Mouse (Mus musculus) spleen, adult 18-20 months (tissue): ENCODE data around the gene Atp8a2.
A peak's percentile ranks its signal among the peaks of the same experiment; 100 is the strongest.
"Not testable (repeated sequence)": the region's sequence is repeated elsewhere in the genome, so short reads cannot be mapped to it uniquely, and the experiment has no call there.

Experiments
- DNase-seq, 2 experiments: peaks; one replicate each; pipeline ENCODE4 v3.0.0; 2022; ENCODE audit warnings: mixed read lengths in 2 of 2

Atp8a2 gene

DNA sequence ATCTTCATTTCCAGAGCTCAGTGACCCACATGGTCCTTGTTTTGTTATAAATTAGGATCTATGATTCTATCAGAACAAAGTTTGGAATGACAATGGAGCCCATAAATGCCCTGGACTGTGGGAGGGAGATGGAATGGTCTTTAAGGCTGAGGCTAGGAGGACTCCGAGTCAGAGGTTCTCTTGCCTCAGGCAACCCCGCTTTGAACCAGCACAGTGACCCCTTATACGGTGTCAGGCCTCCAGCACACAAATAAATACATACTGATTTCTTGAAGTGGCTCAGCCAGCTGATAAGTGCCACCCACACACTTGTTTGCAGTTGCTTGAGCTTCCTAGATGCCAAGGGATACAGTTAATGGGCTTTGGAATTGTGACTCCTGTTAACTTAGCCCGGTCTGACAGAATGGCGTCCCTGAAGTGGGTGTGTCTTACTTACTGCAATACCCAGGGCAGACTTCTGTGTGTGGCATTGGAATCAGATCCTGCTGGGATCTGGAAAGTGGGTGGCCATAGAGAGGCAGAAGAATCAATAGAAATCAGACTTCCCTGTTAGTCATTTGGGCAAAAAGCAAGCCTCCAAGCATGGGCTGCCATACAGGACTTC, 563.6 kb downstream of the Atp8a2 start:
- DNase-seq = no peak

DNA sequence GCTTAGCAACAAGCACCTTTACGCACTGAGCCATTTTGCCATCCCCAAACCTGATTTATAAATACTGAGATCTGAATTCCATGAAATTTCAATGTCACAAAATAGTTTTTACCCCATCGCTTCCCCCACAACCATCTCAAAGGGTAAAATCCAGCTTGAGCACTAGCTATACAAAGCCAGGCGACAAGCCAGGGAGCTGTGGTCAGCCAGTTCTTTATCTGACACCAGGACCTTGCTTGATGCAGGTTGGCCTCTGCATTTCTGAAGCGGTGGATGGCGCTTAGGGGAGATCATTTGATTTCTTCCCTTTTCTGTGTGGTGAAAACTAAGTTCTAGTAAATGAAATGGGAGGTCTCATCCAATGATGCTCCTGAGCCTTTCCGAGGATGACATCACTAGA, 564.9 kb downstream of the Atp8a2 start:
- DNase-seq = no peak

DNA sequence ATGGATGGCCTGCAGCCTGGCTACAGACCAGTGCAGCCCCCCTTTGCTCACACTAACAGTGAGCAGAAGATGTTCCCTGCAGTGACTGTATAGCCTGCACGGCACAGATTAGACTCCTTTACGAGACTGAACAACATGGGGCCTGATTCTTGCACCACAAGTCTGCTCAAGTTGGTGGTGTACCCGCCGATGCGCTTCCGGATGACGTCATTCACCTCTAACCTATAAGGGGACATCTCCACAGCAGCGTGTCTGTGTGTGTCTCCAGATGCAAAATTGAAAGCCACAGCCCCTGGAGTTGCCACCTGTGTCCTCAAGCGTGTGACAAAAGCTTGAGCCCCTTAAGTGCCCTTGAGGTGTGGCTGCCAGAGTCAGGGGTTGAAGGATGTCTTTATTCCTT, 566.9 kb downstream of the Atp8a2 start:
- DNase-seq = no peak

DNA sequence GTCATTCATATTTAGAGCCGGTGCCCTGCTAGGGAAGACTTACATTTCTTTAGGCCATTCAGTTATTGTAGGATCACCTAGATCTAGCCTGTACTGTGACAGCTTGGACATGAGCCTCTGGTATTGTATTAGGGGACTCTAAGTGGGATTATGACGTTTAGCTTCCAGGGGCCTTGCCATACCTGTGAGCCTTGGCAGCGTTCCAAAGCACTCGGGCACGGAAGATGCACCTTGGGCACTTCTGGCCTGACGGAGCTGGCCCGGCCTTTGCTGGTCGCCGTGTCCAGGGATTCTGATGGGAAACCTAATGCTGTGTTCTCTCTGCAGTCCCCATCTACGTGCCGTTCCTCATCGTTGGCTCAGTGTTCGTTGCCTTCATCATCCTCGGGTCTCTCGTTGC, 567.7 kb downstream of the Atp8a2 start:
- DNase-seq = no peak

DNA sequence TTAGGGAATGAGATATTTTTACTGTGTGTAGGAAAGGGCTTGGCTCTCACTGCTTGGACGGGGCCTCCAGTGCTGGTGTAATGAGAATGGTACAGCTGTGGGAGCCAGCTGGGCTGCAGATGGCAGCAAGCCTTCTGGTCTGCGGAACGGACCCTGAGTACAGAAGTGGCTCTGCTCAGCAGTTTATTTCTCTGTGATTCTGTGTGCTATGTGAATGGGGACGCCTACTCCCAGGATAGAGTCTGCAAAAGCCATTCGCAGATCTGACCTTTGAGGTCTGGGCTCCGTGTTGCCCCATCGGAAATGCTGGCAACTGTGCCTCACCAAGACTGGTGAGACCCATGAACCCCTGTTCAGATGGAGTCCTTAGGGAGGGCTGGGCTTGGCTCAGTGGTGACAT, 569.2 kb downstream of the Atp8a2 start:
- DNase-seq = no peak

DNA sequence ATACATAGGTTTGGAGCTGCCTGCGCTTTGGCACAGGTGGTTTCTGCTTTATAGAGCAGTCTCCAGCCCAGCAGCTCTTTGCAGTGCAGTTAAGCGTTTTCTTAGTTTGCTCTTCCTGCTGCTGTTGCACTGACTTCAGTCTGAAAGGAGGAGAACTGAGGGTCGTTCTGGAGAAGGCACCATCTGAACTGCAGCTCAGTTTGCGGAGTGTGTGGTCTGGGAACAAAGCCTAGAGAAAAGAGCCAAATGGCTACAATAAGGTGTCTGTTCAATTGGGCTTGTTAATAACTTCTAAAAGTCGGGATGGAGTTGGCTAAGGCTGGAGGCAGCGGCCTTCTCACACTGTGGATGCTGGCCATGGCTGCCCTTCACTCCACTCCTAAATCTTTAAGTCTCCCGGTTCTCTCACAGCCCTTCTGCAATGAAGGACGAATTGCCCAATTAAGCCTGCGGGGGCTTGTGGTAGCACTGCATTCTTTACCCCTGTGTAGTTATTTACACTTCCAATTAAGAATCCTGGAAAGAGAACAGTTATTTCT, 569.8 kb downstream of the Atp8a2 start:
- no peak for DNase-seq

DNA sequence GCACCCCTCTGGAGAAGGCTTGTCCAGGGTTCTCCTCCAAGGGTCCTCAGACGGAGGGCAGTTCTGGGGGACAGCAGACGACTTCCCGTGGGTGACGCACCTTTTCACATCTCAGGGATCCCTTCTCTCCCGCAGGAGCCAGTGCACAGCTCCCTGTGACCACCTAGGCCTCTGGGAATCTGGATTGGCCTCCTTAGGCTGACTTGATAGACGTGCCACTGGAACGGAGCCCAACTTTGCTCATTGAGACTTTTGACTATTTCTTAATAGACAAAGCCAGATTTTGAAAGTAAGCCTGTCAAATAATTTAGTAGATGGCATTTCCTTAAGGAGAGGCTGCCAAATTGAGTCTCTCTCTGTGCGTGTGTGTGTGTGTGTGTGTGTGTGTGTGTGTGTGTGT, 570.3 kb downstream of the Atp8a2 start:
- no peak for DNase-seq

DNA sequence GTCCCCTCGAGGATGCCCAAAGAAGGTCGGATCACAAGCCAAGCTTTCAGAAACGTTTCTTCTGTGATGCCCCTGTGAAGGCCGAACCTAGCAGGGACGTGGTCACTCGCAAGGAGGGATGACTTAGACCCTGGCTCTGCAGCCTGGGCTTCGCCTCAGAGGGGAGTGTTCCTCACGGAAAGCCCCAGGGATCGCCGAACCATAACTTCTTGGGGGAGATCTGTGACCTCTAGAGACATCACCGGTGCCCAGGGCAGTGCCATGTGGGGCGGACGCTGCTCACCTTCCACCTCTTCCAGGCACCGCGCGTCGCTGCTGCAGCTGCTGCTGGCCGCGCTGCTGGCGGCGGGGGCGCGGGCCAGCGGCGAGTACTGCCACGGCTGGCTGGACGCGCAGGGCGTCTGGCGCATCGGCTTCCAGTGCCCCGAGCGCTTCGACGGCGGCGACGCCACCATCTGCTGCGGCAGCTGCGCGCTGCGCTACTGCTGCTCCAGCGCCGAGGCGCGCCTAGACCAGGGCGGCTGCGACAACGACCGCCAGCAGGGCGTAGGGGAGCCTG, 571.1 kb downstream of the Atp8a2 start:
- DNase-seq = no peak

DNA sequence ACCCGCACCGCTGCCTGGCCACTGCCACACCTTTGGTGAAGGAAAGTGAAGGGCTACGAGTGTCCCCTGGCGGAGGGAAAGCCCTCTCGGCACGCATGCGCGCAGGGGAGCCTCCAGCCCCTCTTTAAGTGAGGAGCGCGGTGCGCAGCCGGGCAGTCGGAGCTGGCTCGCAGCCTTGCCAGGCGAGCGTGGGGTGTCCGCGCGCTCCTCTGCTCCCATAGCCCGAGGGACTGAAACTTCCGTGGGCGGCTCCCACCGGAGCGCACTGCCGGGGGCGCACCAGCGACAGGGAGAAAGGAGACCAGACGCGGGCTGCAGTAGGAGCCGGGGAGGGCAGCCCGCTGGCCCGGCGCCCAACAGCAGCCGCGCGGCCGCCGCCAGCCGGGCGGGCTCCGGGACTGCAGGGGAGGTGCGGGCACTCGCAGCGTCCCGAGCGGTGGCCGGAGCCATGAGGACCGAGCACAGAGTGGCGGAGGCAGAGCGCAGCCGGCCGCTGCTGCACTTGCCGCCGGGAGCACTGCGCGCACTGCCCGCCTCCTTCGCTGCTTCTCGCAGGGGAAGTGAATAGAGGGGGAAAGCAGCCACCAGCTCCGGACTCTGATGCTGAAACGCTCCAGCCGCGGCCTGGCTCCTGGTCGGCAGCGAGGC, 571.7 kb downstream of the Atp8a2 start, which contains the start of gene Shisa2:
Gene Shisa2 (plus strand): TSS at position 151 of the 648 bp plus-strand sequence.
- DNase-seq = peak; percentile 16 to 17

DNA sequence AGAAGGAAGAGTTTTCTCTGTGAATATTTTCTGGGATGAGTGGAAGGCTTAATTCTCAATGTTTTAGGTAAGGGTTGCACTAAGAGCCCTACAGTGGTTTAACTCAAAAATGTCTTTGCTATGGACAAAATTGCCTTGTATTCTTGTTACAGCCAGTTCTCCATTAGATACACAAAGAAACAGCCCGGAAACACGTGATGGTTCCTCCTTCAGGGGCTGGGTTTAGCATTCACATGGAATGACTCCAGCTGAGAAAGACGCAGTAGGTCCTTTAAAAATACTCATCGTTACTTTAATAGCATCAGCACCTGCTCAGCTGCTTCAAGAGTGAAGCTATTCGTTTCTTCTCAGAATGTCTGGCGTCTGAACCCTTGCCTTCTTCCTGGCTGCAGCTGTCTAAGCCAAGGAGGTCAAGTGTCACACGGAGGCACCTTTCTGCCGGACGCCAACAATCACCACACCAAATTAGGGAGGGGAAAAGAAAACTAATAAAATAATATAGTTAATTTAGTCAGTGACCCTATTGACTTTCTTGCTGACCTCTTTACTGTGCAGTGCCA, 572.6 kb downstream of the Atp8a2 start:
- DNase-seq = no peak

DNA sequence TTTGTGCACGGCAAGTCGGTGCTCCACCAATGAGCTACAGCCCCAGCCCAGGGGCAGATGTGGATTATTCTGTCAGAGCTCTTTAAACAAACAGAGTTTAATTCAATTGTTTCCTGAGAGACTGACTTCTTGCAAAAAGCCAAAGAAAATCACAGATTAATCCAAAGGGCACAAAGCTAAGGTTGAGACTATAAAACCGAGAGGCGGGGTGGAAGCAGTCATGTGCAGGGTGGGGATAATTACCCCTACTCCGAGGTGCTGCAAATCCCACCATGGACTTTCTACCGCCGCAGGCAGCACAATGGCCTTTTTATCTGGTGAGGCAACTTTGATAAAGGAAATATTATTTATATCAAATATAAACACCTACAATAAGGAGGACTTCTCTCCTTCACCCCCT, 580.2 kb downstream of the Atp8a2 start:
- DNase-seq = no peak

DNA sequence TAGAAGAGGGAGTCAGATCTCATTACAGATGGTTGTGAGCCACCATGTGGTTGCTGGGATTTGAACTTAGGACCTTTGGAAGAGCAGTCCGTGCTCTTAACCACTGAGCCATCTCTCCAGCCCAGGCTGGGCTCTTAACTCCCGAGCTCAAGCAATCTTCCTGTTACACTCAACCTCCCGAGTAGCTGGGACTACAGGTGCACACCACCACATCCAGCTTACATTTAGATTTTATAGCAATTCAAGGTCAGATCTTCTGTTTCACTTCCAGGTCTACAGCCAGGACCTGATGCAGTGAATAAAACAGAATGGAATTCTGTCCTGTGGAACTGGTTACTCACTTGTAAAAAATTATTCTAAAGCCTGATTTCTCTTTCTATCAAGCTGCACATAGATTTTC, 582.8 kb downstream of the Atp8a2 start:
- not testable (repeated sequence) for DNase-seq

DNA sequence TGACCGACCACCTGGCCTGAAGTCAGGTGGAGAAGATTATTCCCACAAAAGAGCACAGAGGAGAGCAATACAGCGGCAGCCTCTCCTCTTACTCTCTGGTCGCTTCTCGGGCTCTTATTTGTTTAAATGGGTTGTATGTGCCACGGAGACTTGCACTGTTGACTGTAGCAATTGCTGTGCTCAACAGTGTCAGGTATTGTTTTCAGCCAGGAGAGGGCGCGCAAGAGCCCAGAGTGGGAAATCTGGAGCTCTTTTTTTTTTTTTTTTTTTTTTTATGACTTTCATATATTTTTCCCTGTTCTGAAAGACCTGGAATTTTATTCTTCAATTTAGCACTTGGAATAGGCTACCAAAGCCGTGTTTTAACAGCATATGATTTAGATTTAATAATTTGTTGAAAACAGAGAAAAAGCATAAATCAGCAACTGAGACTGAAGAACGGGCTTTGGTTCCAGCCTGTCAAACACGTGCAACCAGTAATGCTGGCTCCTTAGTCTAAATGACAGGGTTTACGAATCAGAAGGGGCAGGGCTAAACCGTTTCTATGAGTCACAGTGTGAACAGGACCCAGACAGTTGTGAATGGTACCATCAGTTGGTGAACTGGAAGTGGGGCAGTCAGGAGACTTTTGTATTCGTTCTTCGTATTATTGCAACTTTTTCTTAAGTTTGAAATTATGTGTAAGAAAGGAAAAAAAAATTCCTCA, 583.9 kb downstream of the Atp8a2 start:
- peak in 1 of 2 experiments; percentile 38 for DNase-seq

DNA sequence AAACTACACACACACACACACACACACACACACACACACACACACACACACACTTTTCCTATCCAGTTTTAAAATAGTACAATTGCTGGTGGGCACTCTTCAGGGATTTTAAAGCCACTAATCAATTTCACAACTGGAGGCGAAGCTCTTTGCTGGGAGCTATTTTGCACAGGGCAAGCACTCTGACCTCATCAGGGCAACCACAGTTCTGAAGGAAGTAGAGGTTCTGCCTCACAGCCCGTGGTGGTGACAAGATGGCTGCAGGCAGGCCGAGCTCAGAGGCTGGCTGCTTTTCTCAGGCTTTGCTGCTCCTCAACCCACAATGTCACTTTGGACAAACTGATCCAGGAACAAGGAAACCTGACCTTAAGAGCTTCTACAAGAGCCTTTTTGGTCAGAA, 590.0 kb downstream of the Atp8a2 start:
- DNase-seq = no peak

DNA sequence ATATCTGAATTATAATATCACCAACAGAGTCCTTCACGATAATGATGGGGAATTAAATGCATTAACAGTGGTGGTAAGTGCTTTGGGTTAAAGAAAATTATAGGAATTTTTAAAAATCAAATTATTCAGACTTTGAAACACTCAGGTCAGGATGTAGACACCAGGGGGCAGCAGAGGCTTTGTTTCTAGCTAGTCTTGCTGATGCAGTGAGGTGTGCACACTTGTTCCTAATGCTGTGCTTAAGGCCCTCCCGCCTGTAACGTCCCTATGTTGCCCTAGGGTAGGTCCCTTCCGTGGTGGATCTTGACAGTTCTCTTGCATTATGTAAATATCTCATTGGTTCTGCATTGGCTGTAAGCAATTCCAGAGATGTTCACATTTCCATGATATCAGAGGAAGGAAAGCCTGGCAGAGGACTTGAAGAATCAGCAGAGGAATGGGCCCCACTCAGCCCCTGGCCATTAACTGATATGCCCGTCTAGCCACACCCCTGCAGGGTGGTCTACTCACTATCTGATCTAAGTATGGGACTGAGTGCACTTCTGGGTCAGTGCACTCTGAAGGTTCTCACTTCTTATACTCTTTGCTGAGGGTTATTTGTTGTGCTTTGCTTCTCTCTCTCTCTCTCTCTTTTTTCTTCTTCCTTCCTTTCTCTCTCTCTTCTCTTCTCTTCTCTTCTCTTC, 591.2 kb downstream of the Atp8a2 start:
- DNase-seq = peak; percentile 29 to 76

DNA sequence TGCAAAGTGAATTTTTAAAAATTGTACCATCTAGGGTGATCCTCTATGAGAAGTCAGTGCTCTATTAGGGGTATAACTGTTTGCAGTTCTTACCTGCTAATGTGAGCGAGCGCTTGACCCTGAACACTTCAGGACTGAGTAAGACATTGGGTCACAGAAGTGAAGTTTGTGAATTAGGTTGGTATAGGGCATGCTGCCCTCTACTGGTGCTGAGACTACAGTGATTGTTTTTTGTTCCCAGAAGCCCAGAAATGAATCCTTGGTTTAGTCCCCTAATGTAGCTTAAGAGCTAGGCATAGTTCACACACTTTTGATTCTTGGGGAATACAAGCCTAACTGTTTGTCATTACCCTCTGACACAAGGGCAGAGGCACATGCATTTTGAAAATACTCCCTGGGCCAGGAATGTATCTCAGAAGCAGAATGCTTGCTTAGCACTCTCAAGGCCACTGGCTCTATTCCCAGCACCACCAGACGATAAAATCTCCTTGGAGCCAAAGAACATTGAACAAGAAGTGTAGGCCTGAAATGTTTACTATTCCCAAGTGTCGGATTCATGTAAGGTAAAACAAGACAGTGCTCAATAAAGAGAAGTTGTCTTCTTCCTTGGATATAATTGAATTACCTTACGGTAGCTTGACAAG, 592.9 kb downstream of the Atp8a2 start:
- peak in 1 of 2 experiments; percentile 22 for DNase-seq

DNA sequence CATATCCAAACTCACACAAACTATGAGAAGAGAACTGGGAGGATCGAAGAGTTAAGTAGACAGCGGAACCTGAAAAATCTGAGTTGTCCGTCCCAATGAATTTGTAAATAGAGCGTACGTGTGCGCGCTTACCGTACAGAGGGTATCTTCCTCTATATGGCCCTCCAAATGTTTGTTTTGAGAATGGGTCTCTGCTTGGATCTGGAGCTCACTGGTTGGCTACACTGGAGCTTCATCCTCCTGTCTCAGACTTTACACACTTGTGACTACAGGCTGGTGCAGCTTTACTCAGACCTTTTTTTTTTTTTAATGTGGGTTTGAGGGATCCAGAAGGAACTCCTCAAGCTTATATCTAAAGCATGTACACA, 598.7 kb downstream of the Atp8a2 start:
- no peak for DNase-seq

DNA sequence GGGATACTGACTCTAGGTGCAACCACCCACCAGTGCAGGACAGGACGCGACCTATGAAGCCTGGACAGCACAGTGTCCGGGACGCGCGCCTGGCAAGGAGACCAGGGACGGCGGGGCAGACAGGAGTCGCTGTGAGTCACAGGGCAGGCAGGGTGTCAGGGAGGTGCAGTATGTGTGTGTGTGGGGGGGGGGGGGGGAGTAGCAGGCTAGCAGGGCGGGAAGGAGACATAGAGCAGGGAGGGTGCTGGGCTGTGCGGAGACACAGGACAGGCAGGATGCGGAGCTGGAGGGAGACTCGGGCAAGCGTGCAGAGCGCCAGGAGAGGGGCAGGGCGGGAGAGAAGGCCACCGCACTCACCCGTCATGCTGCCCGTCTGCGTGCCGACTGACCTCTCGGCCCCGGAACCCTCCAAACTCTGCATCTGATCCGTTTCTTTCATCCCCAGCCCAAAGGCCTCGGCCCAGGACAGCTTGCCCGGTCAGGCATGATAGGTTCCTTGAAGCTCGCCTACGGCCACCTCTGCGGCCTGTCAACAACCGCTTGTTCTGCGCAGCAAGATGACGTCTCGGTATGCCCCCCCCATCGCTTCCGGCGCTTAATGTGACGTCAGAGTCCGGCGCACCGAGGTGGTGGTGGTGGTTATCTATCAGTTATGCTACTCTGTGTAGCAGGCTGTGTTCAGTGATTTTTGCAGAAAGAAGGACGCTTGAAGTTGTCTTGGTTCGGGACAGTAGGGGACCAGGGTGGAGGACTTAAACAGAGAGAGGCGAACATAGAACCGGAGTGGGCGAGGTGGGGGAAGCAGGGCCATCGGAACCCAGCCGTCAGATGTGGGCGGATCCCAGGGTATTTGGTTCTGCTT, 599.4 kb downstream of the Atp8a2 start, which contains the start of gene Cdadc1:
Gene Cdadc1 (minus strand): TSS at position 562 of the 862 bp plus-strand sequence.
- peak; percentile 89 to 97 for DNase-seq

DNA sequence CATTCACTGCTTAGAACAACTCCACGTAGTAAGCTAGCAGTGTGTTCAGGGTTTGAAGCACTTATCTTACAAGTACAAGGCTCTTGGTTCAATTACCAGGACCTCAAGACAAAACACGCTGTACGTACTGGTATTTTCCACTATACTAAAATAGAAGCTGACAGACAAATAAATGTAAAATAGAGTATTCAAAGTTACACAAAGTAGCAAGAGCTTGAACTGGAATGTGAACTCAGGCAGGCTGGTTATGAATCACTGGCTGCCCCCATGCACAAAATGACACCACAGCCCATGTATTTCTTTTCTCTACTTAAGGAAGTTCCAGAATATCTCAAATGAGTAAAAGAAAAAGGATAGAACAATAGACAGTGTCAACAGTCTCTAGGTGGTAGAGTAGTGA, 602.0 kb downstream of the Atp8a2 start:
- no peak for DNase-seq

DNA sequence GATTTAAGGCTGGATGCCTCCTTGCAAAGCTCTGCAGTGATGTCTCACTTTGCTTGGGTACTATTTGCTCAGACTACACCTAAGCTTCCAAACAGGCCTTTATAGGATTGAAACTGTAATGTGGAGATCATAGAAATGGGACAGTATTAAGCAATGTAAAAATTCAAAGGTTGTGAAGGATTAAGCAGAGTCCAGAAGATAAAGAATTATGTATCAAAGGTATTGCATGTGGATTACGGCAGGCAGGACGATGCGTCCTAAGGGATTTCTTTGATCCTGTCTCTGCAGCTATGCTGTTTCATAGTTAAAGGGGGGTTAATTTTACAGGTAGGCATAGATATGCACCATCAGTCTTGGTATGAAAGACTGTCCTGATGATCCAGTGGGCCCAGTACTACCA, 604.4 kb downstream of the Atp8a2 start:
- DNase-seq = no peak

DNA sequence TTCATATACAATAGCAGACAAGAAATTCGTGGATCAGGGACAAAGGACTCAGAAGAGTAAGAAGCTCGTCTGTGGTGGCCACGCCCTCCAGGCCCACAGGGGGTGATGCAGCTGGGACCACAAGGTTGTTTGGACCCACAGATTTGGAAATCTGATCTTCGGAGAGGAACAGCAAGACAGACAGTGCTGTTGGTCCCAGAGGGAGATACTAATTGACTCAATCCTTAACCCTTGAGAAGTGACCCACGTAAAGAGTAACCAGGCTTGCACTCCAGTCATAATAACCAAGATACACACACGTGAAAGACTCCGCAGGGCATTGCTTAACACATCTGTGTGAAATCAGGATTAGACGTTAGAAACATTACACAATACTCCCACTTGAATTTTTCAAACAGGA, 605.1 kb downstream of the Atp8a2 start:
- no peak for DNase-seq
